Mouse (Mus musculus) lung, postnatal 0 days (tissue): Measurements from ENCODE around the gene Sfswap.

Experiments used
- CTCF ChIP-seq: IDR thresholded peaks from 2 replicates; pipeline ENCODE4 v1.5.1; 2016; ENCODE audit warnings: antibody characterized with exemption, mild to moderate bottlenecking
- EP300 ChIP-seq: IDR thresholded peaks from 2 replicates; pipeline ENCODE4 v1.6.1; 2016; ENCODE audit warnings: antibody characterized with exemption, mild to moderate bottlenecking, control low read depth

DNA sequence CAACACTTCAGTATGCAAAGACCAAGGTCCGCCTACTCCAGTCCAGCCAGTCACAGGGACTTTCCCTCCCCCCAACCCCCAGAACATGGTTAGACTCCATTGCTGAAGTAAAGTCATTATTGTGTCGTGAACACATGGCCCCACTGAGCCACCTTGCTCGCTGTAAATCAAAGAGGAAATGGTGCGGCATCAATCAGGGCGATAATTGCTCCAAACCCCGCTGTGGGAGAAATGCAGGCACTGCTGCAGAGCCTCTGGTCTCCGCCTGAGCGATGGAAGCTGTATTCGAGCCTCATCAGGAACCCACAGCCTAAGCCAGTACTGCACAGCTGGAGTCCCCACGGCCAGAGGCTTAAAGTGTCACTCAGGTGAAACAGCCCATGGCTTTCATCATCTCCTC, 11.1 kb upstream of the Sfswap start:
- TF ChIP-seq CTCF (no peak), EP300 (no peak)
